Mouse (Mus musculus) E14TG2a.4 (cell line): Measurements from ENCODE around the gene Psmc1.
A peak's percentile ranks its signal among the peaks of the same experiment; 100 is the strongest.

Experiments used
- H3K27me3 ChIP-seq: 2 replicates; pipeline ENCODE4 v1.6.1; 2014; ENCODE audit warnings: low read length, control low read depth; ENCODE audit not compliant: insufficient read depth
- H3K36me3 ChIP-seq: 2 replicates; pipeline ENCODE4 v1.6.1; 2014; ENCODE audit warnings: low read length, control low read depth; ENCODE audit not compliant: insufficient read depth
- H3K4me1 ChIP-seq: replicated peaks from 2 replicates; pipeline ENCODE4 v1.6.1; 2014; ENCODE audit warnings: low read depth, low read length, control low read depth
- H3K4me3 ChIP-seq: replicated peaks from 2 replicates; pipeline ENCODE4 v1.5.1; 2014; ENCODE audit warnings: mild to moderate bottlenecking, low read length
- H3K9me3 ChIP-seq: 2 replicates; pipeline ENCODE4 v1.6.1; 2014; ENCODE audit warnings: low read length, control low read depth
- CTCF ChIP-seq: conservative IDR thresholded peaks from 2 replicates; pipeline ENCODE4 v1.5.1; 2014; ENCODE audit warnings: low read length
- NANOG ChIP-seq: IDR thresholded peaks from 2 replicates; pipeline ENCODE4 v1.6.1; 2014; ENCODE audit warnings: borderline replicate concordance, low read length, mixed read lengths
- POU5F1 ChIP-seq: IDR thresholded peaks from 2 replicates; pipeline ENCODE4 v1.6.1; 2014; ENCODE audit warnings: low read length, borderline replicate concordance

Psmc1 gene

DNA sequence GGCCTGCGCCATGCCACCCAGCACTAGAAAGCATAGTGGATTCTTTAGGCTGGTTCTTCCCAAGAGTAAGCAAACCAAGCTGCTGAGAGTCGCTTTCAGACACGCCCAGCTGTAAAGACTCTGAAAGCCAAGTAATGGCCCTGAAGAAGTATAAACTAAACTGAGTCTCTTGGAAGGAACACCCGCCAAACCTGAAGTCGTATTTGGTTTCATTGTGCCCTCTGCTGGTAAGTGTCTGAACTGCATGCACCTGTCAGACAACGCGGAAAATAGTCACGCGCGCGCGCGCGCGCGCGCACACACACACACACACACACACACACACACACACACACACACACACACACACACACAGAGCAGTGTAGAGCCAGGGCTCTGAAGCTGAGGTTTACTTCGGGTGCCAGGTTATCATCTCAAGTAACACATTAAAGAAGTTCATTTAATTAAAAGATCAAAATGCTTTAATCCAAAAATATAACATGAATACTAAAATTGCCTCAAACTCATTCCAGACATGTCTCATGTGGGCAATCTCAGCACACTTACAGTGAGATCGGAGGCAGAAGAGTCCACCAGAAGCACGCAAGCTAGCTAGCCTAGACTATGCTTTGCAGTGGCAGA, 3.6 kb upstream of the Psmc1 start:
- TF ChIP-seq CTCF (peak; percentile 65), NANOG (no peak), POU5F1 (no peak)
- no peaks in the 10 kb centered on the region; the same call in 1 of the 2 replicates for H3K27me3 ChIP-seq
- no peak overlapping the region for H3K4me3 ChIP-seq
- H3K4me1 ChIP-seq: peaks cover 34% of the 10 kb centered on the region
- peaks cover 3% of the 10 kb centered on the region for H3K36me3 ChIP-seq
- H3K9me3 ChIP-seq: no peaks in the 10 kb centered on the region

DNA sequence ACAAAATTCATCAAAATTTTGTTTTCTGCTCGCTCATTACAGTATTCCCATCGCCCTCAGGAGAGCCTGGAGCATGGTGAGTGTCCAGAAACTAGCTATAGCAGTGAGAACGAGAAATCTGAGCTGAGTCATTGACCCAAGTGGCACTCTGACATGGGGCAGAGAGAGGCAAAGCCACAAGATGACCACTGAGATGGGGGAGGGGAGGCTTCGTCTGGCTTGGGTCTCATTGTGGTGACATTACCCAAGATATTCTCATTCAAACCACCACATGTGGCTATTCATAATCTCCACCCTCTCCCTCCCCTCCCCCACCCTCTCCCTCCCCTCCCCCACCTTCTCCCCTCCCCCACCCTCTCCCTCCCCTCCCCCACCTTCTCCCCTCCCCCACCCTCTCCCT, 2.5 kb upstream of the Psmc1 start:
- Histone ChIP-seq H3K4me3 (no peak overlapping the region), H3K27me3 (no peaks in the 10 kb centered on the region; the same call in 1 of the 2 replicates), H3K9me3 (no peaks in the 10 kb centered on the region), H3K36me3 (peaks cover 14% of the 10 kb centered on the region), H3K4me1 (peaks cover 41% of the 10 kb centered on the region)
- TF ChIP-seq POU5F1 (no peak), NANOG (no peak), CTCF (no peak)

DNA sequence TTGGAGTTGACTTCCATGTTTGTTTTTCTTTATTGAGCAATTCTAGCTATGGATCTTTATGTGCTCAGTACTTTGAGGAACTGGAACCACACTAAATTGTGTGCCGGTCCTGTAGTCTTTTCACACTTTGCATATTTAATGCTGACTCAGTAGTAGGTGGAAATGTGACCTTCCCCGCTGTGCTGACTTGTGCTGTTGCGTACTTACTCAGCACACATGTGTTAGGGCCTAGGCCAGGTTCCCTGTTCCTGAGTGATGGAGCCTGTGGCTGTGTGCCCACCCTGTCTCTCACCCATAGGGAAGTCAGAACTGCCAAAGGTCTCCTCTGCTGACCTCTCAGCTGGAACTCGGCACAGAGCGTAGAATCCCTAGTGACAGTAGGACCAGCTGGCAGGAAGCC, 6.0 kb downstream of the Psmc1 start:
- Histone ChIP-seq H3K4me3 (no peak overlapping the region), H3K36me3 (peaks cover 95% of the 10 kb centered on the region), H3K9me3 (no peaks in the 10 kb centered on the region), H3K4me1 (peaks cover 36% of the 10 kb centered on the region), H3K27me3 (no peaks in the 10 kb centered on the region)
- TF ChIP-seq CTCF (no peak), NANOG (no peak)

DNA sequence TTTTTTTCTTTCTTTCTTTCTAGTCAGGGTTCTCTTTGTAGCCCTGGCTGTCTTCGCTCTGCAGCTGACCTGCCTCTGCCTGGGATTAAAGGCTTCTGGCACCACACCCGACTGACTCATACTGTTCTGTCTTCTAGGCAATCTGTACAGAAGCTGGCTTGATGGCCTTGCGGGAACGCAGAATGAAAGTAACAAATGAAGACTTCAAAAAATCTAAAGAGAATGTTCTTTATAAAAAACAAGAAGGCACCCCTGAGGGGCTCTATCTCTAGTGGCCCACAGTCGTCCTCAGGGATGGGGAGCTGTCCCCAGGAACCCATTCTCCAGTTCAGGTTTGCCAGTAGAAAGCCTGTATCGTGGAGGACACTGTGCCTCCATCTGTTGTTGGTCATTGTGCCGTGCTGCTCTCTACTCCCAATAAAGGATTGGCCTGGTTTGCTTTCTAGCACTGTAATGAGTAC, 13.0 kb downstream of the Psmc1 start:
- Histone ChIP-seq H3K9me3 (no peaks in the 10 kb centered on the region), H3K4me1 (peaks cover 55% of the 10 kb centered on the region), H3K36me3 (peaks cover 93% of the 10 kb centered on the region), H3K4me3 (no peak overlapping the region), H3K27me3 (no peaks in the 10 kb centered on the region)
- no peak for TF ChIP-seq NANOG
- TF ChIP-seq POU5F1: no peak
- TF ChIP-seq CTCF: no peak

DNA sequence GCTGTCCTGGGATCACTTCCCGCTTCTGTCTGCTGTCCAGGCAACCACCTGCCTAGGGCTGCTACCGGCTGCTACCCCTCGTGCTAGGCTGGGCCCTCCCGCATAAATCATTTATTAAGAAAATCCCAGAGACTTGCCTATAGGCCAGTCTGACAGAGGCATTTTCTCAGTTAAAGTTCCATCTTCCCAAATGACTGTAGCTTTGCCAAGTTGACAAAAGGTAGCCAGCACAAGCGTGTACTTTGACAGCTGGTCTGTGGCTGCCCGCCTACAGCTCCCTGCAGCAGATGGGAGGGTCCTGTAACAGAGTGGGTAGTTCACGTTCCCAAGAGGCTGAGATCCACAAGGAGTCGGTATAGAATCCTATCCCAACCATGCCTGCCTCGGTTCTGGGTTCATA, 13.5 kb downstream of the Psmc1 start:
- no peaks in the 10 kb centered on the region for H3K9me3 ChIP-seq
- peaks cover 93% of the 10 kb centered on the region for H3K36me3 ChIP-seq

DNA sequence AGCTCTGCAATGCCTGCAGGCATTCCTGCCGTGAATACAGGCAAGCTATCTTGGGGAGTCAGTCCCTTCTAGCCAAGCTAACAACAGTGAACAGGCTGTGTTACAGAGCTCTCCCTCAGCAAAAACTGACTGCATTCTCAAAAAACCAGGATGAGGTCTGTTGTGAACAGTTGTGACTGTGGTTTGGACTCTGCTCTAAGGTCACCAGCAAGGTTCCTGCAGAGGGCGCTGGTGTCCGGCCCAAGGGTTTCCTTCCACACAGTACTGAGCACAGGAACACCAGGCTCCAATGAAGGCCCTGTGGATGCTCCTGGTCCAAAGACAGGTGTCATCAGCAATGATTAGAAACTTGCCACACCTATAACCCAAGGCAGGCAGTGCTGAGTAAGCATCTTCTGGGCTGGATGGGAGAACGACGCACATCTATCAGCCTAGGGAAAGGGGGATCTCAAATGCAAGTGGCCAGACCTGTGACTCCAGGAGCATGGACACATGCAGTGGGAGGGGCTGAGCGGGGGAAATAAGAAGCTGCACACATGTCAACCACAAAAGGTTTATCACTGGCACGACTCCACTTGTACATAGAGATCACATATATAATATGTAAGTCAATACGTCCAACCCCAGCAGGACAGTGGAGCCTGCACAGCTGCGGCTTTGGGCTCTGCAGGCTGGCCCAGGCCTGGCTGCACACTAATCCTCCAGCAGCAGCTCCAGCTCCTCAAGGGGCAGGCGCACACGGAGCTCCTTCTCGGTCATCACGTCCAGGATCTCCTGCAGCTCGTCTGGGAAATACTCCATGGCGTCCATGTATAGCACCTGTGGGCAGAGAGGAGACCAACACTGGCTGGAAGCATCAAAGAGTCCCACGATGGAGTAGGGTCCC, 15.2 kb downstream of the Psmc1 start:
- Histone ChIP-seq H3K27me3 (no peaks in the 10 kb centered on the region), H3K36me3 (peaks cover 93% of the 10 kb centered on the region), H3K4me3 (no peak overlapping the region), H3K9me3 (no peaks in the 10 kb centered on the region), H3K4me1 (peaks cover 61% of the 10 kb centered on the region)
- no peak for TF ChIP-seq NANOG
- peak; percentile 48 for TF ChIP-seq CTCF

More for the DNA sequence above, 13.5 kb downstream of the Psmc1 start:
- peaks cover 59% of the 10 kb centered on the region for H3K4me1 ChIP-seq
- no peak for TF ChIP-seq CTCF
- no peak for TF ChIP-seq POU5F1
- no peak for TF ChIP-seq NANOG
- H3K27me3 ChIP-seq: no peaks in the 10 kb centered on the region
- H3K4me3 ChIP-seq: no peak overlapping the region

DNA sequence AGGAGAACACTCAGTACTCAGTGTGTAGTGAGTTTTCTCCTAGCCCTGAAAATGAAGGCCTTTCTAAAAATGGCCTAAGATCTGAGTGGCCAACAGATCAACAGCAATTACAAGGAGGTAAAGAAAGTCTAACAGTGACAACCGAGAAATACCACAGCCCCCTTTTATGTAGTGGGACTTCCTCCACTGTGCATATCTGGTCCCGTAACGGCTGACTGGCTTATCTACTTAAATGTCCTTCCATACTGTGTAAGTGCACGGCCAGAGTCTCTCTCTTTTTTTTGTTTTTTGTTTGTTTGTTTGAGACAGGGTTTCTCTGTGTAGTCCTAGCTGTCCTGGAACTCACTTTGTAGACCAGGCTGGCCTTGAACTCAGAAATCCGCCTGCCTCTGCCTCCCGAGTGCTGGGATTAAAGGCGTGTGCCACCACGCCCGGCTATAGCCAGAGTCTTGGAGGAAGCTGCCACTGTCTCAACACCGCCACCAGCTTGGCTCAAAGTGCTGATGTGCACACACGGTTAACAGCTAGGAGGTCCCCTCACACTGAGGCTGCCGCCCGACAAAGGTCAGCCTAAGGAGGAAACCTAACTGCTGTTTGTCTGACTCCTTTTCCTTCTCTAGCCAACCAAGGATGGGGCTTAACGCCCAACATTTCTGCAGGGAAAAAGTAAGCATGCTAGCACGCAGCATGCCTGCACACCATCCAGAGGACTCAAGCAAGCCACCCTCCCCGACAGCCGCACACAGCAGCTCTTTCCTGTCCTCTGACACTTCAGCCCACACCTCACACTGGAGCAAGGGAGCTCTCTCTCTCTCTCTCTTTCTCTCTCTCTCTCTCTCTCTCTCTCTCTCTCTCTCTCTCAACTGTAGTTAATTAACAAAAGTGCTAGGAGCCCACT, 17.3 kb downstream of the Psmc1 start:
- no peak for TF ChIP-seq POU5F1
- no peak for TF ChIP-seq CTCF
- TF ChIP-seq NANOG: no peak
- H3K9me3 ChIP-seq: no peaks in the 10 kb centered on the region
- H3K4me3 ChIP-seq: no peak overlapping the region
- peaks cover 69% of the 10 kb centered on the region for H3K4me1 ChIP-seq
- peaks cover 91% of the 10 kb centered on the region for H3K36me3 ChIP-seq
- H3K27me3 ChIP-seq: no peaks in the 10 kb centered on the region

DNA sequence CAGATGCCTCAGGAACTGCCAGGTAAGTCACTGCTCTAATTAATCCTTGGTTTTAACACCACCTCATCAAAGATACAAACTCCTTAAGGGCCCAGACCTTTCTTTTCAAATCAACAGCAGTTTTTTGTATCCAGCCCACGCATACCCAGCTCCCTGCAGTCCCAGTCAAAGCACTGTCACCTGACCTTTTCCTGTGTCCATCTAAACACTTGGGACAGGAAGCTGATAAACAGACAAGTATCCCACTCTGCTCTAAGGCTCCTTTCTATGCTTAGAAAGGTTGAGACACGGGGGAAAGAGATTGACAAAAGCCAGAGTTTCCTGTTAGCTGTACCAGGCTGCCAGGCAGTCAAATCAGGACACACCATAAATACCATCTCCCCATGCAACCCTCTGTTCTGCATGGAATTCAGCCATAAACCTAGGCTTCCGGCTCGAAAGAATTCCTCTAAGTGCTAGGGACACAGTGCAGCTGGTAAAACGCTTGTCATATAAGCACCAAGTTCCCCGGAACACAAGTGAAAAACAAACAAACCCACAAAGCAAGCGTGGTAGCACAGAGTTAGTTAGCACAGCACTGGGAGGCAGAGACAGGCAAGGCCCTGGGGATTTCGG, 18.0 kb downstream of the Psmc1 start:
- TF ChIP-seq CTCF: no peak
- no peak for TF ChIP-seq NANOG
- TF ChIP-seq POU5F1: no peak
- peaks cover 91% of the 10 kb centered on the region for H3K36me3 ChIP-seq
- H3K27me3 ChIP-seq: no peaks in the 10 kb centered on the region
- no peaks in the 10 kb centered on the region for H3K9me3 ChIP-seq
- peaks cover 76% of the 10 kb centered on the region for H3K4me1 ChIP-seq
- H3K4me3 ChIP-seq: no peak overlapping the region
